Mouse (Mus musculus) midbrain, embryonic 10.5 days (tissue): Measurements from ENCODE around the gene Tnfsfm13. TPM values are rescaled to one million over a fixed set of nuclear protein-coding genes. Genes with fewer than 3 reads are reported as not detected.
"Not testable (repeated sequence)": the region's sequence is repeated elsewhere in the genome, so short reads cannot be mapped to it uniquely, and the experiment has no call there.

Source experiments
- DNase-seq: peaks from one replicate; pipeline ENCODE4 v3.0.0-alpha.2; 2017; ENCODE audit warnings: low spot score
- H3K27ac ChIP-seq: fragments of 300-500 bp; sonication (generic); replicated peaks from 2 replicates; pipeline ENCODE4 v1.5.1; 2016; ENCODE audit warnings: mild to moderate bottlenecking
- H3K27me3 ChIP-seq: fragments of 300-500 bp; sonication (generic); 2 replicates; pipeline ENCODE4 v1.6.1; 2016; ENCODE audit warnings: low read depth, mild to moderate bottlenecking; ENCODE audit not compliant: poor library complexity, severe bottlenecking
- H3K36me3 ChIP-seq: fragments of 300-500 bp; sonication (generic); 2 replicates; pipeline ENCODE4 v1.6.1; 2016; ENCODE audit warnings: mild to moderate bottlenecking, moderate library complexity
- H3K4me1 ChIP-seq: fragments of 300-500 bp; sonication (generic); 2 replicates; pipeline ENCODE4 v1.6.1; 2016
- H3K4me3 ChIP-seq: fragments of 300-500 bp; sonication (generic); 2 replicates; pipeline ENCODE4 v1.5.1; 2016; ENCODE audit warnings: mild to moderate bottlenecking, moderate library complexity
- H3K9me3 ChIP-seq: fragments of 300-500 bp; sonication (generic); replicated peaks from 2 replicates; pipeline ENCODE4 v1.6.1; 2016; ENCODE audit warnings: mild to moderate bottlenecking
- WGBS: fragments of 180-500 bp; shearing (Covaris S2); methylation state at CpG from one replicate; pipeline ENCODE4 v1.1.7; 2016; 5-methylcytosine and 5-hydroxymethylcytosine counted together
- polyA plus RNA-seq: library from polyadenylated mRNA; unstranded; fragments of >200 nt; fragmentation: Nextera tagmentation; extraction: Ambion mirVana; gene quantifications from 2 replicates; pipeline ENCODE4 v1.2.1, GENCODE M21; 2016

The Tnfsfm13 gene
- polyA plus RNA-seq, 1 experiment from 2014 or later: 1.3 TPM

DNA sequence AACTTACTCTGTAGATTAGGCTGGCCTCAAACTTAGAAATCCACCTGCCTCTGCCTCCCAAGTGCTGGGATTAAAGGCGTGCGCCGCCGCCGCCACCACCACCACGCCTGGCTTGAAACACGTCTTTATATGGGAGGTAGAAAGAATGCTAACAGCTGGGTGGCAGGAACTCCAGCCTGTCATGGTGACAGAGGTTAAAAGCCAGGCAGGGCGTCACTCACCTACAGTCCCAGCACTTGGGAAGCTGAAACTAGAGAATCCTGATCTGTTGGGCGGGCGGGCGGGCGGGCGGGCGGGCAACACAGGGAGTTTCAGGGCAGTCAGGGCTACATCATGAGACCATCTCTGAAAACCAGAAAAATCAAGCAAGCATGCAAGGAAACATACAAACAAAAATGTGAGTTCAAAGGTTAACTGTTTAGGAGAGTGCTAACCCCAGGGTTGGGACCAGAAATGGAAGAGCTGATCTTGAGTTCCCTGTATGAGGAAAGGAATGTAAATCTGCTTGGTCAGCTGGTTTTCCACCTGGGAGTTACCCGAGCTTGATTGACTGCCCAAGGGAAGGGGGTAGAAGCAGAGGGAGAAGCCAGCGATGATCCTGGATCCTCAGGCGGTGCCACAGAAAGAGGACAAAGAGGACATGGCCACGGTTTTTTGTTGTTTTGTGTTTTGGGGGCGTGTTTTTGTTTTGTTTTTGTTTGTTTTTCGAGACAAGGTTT, 17.2 kb upstream of the Tnfsfm13 start:
- no peaks in the 10 kb centered on the region for H3K36me3 ChIP-seq
- H3K9me3 ChIP-seq: no peaks in the 10 kb centered on the region
- no peak overlapping the region for H3K27ac ChIP-seq
- no peak overlapping the region for H3K4me3 ChIP-seq
- peaks cover 23% of the 10 kb centered on the region for H3K4me1 ChIP-seq
- DNase-seq: no peak
- H3K27me3 ChIP-seq: no peaks in the 10 kb centered on the region
- 84% methylated on average over 20 of the region's 20 CpGs for WGBS

DNA sequence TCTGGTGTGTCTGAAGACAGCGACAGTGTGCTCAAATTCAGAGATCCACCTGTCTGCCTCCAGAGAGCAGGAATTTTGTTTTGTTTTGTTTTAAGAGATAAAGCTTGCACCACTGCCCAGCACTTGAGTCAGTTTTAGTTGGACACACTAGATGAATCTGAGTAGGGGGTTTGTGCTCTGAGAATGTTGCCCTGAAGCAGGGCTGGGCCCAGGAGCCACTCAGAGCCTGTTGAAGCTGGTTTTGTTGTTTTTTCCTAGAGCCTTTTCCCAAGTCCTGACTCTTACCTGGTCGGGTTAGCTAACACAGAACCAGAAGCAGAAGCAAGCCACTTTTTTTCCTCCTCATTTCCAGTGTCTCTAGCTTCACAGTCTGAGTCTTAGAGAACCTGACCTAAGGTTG, 15.2 kb upstream of the Tnfsfm13 start:
- WGBS: 80% methylated on average over 2 of the region's 2 CpGs
- peaks cover 21% of the 10 kb centered on the region for H3K4me1 ChIP-seq
- no peaks in the 10 kb centered on the region for H3K36me3 ChIP-seq
- no peaks in the 10 kb centered on the region for H3K9me3 ChIP-seq
- H3K27ac ChIP-seq: no peak overlapping the region
- no peak for DNase-seq
- no peak overlapping the region for H3K4me3 ChIP-seq
- H3K27me3 ChIP-seq: no peaks in the 10 kb centered on the region

DNA sequence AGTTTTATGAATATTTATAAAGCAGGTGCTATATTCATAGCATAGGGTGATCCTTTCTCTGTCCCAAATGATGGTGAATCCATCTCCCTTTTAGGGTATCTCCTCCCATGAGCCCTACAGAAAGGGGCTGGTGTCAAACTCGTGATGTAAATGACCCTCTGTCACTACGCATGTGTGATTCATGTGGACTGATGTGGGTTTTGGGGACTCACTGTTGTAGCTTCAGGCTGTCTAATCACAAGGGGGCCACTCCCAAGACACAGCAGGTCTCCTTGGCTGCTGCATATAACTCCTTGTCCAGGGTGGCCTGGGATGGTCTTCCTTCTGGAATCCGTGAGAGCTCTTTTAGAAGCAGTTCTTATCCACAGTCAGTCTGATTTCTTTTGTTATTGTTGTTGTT, 14.6 kb upstream of the Tnfsfm13 start:
- DNase-seq: no peak
- peaks cover 15% of the 10 kb centered on the region for H3K4me1 ChIP-seq
- H3K36me3 ChIP-seq: no peaks in the 10 kb centered on the region
- H3K27ac ChIP-seq: no peak overlapping the region
- H3K4me3 ChIP-seq: no peak overlapping the region
- H3K9me3 ChIP-seq: no peaks in the 10 kb centered on the region
- no peaks in the 10 kb centered on the region for H3K27me3 ChIP-seq
- 80% methylated on average over 3 of the region's 3 CpGs for WGBS

DNA sequence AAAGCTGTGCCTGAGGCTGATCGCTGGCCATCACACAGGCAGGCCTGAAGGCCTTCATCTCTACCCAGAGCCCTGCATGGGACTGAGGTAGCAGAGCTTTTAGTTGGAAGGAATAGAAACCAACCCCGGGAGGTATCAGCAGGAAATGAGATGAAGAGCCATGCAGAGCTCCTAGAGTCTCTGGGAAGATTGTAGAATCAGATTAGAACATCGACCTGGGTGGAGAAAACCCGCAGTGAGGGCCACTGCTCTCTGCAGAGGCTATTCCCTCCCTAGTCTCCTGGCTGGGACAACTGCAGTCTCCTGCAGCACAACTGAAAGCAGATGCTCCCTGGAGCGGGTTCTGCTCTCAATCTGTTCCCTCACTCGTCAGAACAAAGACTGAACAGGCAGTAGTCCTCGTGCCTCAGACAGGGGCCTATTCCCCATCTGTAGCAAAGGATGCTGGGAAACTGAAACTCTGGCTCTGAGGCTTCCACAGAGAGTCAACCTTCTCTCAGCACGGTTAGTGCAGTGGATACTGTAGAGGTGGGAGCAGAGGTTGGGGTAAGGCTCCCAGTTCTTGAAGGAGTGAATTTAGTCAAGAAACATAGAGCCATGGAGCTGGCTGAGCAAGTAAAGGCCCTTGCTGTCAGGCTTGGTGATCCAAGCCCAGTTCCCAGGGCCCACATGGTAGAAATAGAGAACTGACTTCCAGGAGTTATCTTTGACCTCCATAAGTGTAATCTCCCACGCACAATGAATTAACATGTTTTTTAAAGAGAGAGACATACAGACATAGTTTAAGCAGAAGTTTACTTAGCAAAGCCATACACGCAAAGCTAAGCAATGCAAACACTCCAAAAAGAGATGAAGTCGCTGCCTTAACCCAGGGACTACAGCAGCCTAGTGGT, 13.9 kb upstream of the Tnfsfm13 start:
- Histone ChIP-seq H3K27ac (0 out of 2 replicates have a peak overlapping the region, but pooled peaks have one; percentile 38), H3K9me3 (no peaks in the 10 kb centered on the region), H3K27me3 (no peaks in the 10 kb centered on the region), H3K36me3 (no peaks in the 10 kb centered on the region), H3K4me1 (peaks cover 14% of the 10 kb centered on the region), H3K4me3 (no peak overlapping the region)
- DNase-seq: no peak
- 54% methylated on average over 11 of the region's 11 CpGs for WGBS

DNA sequence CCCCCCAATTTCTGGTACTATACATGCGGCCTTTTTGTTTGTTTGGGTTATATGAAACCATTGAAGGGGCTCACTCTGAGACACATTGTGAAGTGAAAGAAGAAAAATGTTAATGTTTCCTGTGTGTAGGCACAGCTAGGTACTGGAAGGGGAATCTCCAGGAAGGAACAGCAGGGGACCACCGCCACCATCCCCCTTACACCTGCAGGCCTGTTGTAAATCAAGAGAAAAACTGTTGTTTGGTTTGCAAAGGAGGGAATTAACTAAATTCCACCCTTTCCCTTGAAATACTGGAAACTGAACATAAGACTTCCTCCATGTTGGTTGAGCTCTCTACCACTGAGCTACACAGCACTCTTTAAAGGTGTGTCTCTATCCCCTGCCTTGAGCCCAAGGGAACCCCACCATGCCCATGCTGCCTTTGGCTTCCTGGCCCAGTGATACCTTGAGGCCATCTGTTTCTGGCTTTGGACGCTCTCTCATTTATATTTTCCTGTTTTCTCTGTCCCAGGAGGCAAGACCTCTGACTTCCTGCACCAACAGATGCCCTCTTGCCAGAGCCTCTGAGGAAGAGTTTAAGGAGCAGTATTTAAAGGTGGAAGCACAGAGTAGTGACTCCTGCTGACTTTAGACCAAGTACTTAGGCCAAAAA, 12.8 kb upstream of the Tnfsfm13 start:
- DNase-seq: no peak
- Histone ChIP-seq H3K4me1 (peaks cover 9% of the 10 kb centered on the region), H3K27me3 (no peaks in the 10 kb centered on the region), H3K9me3 (no peaks in the 10 kb centered on the region), H3K27ac (no peak overlapping the region), H3K4me3 (no peak overlapping the region), H3K36me3 (no peaks in the 10 kb centered on the region)
- WGBS: 80% methylated on average over 3 of the region's 3 CpGs

DNA sequence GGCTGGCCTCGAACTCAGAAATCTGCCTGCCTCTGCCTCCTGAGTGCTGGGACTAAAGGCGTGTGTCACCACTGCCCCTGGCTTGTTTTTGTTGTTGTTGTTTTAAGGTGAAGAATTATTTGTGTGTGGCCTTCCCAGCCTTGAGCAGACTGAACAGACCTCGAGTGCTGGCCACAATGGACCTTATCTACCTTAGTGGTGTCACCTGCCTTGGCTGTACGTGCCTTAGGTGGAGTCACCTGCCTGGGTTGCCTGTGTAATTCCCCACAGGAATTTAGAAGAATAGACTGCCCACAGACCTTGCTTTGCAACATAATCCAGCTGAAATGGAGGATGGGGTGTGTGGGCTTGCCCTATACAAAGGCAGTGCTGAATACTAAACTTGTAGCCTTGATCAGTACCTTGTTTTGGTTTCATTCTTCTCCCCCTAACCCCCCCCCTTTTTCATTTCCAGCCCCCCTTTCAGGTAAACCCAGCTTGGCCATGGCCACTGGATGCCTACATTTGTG, 12.0 kb upstream of the Tnfsfm13 start:
- no peaks in the 10 kb centered on the region for H3K9me3 ChIP-seq
- no peak overlapping the region for H3K4me3 ChIP-seq
- peaks cover 9% of the 10 kb centered on the region for H3K4me1 ChIP-seq
- no peak overlapping the region for H3K27ac ChIP-seq
- H3K27me3 ChIP-seq: no peaks in the 10 kb centered on the region
- H3K36me3 ChIP-seq: no peaks in the 10 kb centered on the region
- no peak for DNase-seq
- WGBS: 85% methylated on average over 4 of the region's 4 CpGs

DNA sequence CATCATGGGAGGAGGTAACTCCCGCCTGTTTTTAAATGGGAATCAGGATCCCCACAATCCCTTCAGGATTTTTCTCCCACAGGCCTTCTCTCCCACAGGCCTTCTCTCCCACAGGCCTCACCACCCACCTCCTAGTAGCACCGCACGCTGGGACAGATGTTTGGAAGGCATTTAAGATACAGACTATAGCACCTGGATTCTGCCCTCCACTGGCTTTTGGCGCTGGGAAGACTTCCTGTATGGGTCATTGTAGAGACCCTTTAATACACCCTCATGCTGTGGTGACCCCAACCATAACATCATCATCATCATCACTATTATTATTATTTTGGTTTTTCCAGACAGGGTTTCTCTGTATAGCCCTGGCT, 11.6 kb upstream of the Tnfsfm13 start:
- WGBS: 88% methylated on average over 4 of the region's 4 CpGs
- H3K36me3 ChIP-seq: no peaks in the 10 kb centered on the region
- no peak overlapping the region for H3K4me3 ChIP-seq
- no peak overlapping the region for H3K27ac ChIP-seq
- H3K27me3 ChIP-seq: no peaks in the 10 kb centered on the region
- H3K9me3 ChIP-seq: no peaks in the 10 kb centered on the region
- H3K4me1 ChIP-seq: peaks cover 9% of the 10 kb centered on the region
- no peak for DNase-seq

DNA sequence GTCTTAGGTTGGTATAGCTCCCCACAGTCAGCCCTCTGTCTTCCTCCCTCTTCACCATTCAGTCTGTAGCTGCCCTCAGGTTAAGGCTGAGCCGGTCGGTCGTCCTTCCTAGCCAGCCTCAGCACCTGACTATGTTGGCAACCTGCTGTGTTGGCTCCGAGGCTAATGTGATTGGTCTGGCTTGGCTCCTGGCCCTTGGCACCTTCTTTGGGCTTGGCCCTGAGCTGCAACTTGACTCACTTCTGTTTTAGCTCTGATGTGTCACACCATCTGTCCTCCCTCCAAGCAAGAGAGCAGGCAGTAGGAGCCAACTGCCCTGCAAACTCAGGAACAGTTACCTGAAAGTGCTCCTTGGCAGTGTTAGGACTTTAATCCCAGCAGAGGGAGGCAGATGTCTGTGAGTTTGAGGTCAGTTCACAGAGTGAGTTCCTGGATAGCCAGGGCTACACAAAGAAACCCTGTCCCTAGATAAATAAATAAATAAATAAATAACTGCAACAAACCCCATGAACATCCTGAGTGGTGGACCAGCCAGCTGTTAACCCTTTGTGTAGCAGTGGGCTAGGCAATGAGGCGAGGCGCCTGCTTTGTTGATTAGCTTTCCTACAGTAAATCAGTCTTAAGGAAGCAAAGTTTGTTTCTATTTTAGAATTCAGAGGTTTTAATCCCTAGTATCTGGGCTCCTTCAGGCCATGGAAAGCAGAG, 11.0 kb upstream of the Tnfsfm13 start:
- no peak overlapping the region for H3K27ac ChIP-seq
- H3K4me3 ChIP-seq: no peak overlapping the region
- H3K9me3 ChIP-seq: no peaks in the 10 kb centered on the region
- H3K27me3 ChIP-seq: no peaks in the 10 kb centered on the region
- no peaks in the 10 kb centered on the region for H3K36me3 ChIP-seq
- DNase-seq: no peak
- 61% methylated on average over 6 of the region's 6 CpGs for WGBS
- H3K4me1 ChIP-seq: peaks cover 9% of the 10 kb centered on the region

DNA sequence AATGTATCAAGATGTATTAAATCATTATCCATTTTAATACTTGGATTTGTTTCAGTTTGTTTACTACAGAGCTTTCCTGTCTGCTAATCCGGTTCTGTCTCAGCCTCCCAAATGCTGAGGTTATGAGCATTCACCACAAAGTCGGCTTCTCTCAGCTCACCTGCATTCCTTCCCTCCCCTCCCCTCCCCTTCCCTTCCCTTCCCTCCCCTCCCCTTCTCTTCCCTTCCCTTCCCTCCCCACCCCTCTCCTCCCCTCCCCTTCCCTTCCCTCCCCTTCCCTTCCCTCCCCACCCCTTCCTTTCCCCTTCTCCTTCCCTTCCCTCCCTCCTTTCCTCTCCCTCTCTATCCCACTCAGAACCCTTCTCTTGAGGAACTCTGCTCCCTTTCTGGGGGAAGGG, 8.7 kb upstream of the Tnfsfm13 start:
- no peak overlapping the region for H3K4me3 ChIP-seq
- H3K9me3 ChIP-seq: no peaks in the 10 kb centered on the region
- no peaks in the 10 kb centered on the region for H3K27me3 ChIP-seq
- no peak for DNase-seq
- no peak overlapping the region for H3K27ac ChIP-seq
- H3K36me3 ChIP-seq: no peaks in the 10 kb centered on the region
- WGBS: 68% methylated on average over 2 of the region's 2 CpGs
- H3K4me1 ChIP-seq: peaks cover 4% of the 10 kb centered on the region

DNA sequence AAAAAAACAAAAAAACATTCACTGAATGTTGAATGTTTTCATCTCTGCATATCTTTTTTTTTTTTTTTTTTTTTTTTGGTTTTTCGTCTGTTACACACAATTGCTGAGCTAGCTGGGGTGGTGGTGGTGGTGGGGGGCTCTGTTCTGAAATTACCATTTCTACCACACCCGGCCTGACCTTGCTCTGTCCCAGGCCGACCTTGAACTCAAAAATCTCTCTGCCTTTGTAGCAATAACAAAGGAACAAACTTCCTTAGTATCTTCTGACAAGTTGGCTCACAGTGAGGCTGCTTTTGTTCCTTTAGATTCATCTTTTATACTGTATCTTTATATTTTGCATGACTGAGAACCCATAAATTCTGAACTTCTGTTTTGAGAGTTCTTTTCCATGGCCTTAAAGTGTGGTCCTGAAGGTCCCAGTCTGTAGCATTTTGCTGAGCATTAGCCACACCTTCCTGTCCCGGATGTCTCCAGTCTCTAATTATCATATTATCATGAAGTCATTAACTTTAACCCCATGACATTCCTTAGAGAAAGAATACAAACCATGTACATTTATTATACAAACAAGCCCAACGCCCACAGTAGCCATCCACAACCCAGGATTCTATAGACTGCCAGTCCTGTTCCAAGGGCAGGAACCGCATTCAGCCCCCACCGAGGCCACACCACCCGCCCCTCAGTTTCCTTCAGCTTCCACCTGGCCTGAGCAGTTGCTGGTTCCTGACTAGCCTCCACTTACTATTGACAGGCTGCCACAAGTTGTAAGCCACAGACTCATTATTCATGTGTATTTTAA, 8.1 kb upstream of the Tnfsfm13 start:
- no peak overlapping the region for H3K27ac ChIP-seq
- H3K36me3 ChIP-seq: no peaks in the 10 kb centered on the region
- H3K4me1 ChIP-seq: no peaks in the 10 kb centered on the region
- no peaks in the 10 kb centered on the region for H3K9me3 ChIP-seq
- no peaks in the 10 kb centered on the region for H3K27me3 ChIP-seq
- no peak overlapping the region for H3K4me3 ChIP-seq
- WGBS: 75% methylated on average over 8 of the region's 8 CpGs
- DNase-seq: no peak

DNA sequence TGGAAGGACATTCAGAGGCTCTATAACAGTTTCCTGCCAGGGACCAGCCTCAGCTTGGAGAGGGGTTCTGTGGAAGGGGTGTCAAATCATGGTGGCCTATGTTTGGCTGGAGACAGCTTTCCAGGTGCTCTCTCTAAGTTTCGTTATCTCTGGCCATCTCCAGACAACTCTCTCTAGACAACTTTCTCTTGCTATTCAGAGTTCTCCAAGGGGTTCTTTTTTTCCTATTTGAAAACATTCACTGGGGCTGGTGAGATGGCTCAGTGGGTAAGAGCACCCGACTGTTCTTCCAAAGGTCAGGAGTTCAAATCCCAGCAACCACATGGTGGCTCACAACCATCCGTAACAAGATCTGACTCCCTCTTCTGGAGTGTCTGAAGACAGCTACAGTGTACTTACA, 7.5 kb upstream of the Tnfsfm13 start:
- H3K27me3 ChIP-seq, DNase-seq, H3K27ac ChIP-seq, H3K4me3 ChIP-seq, H3K9me3 ChIP-seq, H3K36me3 ChIP-seq, H3K4me1 ChIP-seq: not testable (repeated sequence)
- 85% methylated on average over 3 of the region's 3 CpGs for WGBS

DNA sequence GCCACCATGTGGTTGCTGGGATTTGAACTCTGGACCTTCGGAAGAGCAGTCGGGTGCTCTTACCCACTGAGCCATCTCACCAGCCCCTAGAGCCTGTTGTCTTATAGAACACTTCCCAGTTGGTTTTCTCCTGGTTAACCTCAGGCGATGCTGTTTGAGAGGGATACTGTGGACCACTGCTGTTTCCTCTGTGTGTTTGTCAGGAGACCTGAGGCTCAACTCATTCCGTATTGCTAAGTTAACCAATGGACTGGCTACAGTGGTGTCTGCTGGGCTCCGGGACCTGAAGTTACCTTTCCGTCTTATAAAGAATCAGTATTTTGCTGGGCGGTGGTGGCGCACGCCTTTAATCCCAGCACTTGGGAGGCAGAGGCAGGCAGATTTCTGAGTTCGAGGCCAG, 7.0 kb upstream of the Tnfsfm13 start:
- H3K27ac ChIP-seq, DNase-seq, H3K9me3 ChIP-seq, H3K36me3 ChIP-seq, H3K27me3 ChIP-seq, H3K4me1 ChIP-seq, H3K4me3 ChIP-seq: not testable (repeated sequence)
- WGBS: 97% methylated on average over 10 of the region's 10 CpGs
